Mouse (Mus musculus): ENCODE data around the gene Stk38.

The Stk38 gene

GRCm38 (mm10) chr17:28951831-28952799, 55.7 kb downstream of the Stk38 start, which contains the start of gene Kctd20:
TSS of gene Kctd20 (plus strand) at chr17:28951950.
- DNase-seq (ENCODE audit: low spot score): peak; percentile 91

- no peak for DNase-seq (ENCODE audit: low spot score)
Measured at GRCm38 (mm10) chr17:28950751-28951150, 57.0 kb downstream of the Stk38 start.

GRCm38 (mm10) chr17:28948661-28949060, 59.1 kb downstream of the Stk38 start:
- no peak for DNase-seq (ENCODE audit: low spot score)

GRCm38 (mm10) chr17:28947011-28947939, 60.5 kb downstream of the Stk38 start:
- no peak for DNase-seq (ENCODE audit: low spot score)

- DNase-seq (ENCODE audit: low spot score): no peak
Measured at GRCm38 (mm10) chr17:28944481-28944880, 63.3 kb downstream of the Stk38 start.

GRCm38 (mm10) chr17:28943740-28944139, 64.1 kb downstream of the Stk38 start, which contains the start of gene Pxt1:
TSS of gene Pxt1 (minus strand) at chr17:28943840.
- no peak for DNase-seq (ENCODE audit: low spot score)

- DNase-seq (ENCODE audit: low spot score): peak; percentile 89
Measured at GRCm38 (mm10) chr17:28942101-28942500, 65.7 kb downstream of the Stk38 start.

GRCm38 (mm10) chr17:28940776-28941555, 66.8 kb downstream of the Stk38 start:
- DNase-seq (ENCODE audit: low spot score): no peak

- peak; percentile 66 for DNase-seq (ENCODE audit: low spot score)
Measured at GRCm38 (mm10) chr17:28936622-28937345, 71.0 kb downstream of the Stk38 start.

GRCm38 (mm10) chr17:28936133-28936532, 71.7 kb downstream of the Stk38 start:
- no peak for DNase-seq (ENCODE audit: low spot score)

GRCm38 (mm10) chr17:28934120-28934916, 73.5 kb downstream of the Stk38 start:
- DNase-seq (ENCODE audit: low spot score): no peak

- no peak for DNase-seq (ENCODE audit: low spot score)
Measured at GRCm38 (mm10) chr17:28932274-28932673, 75.5 kb downstream of the Stk38 start.

- no peak for DNase-seq (ENCODE audit: low spot score)
Measured at GRCm38 (mm10) chr17:28931436-28932211, 76.2 kb downstream of the Stk38 start.

GRCm38 (mm10) chr17:28930392-28931074, 77.3 kb downstream of the Stk38 start:
- peak; percentile 67 for DNase-seq (ENCODE audit: low spot score)

- DNase-seq (ENCODE audit: low spot score): no peak
Measured at GRCm38 (mm10) chr17:28929369-28929768, 78.4 kb downstream of the Stk38 start.

- no peak for DNase-seq (ENCODE audit: low spot score)
Measured at GRCm38 (mm10) chr17:28928004-28928403, 79.8 kb downstream of the Stk38 start.

GRCm38 (mm10) chr17:28926866-28927635, 80.7 kb downstream of the Stk38 start:
- DNase-seq (ENCODE audit: low spot score): no peak

- peak; percentile 72 for DNase-seq (ENCODE audit: low spot score)
Measured at GRCm38 (mm10) chr17:28926380-28926779, 81.4 kb downstream of the Stk38 start.
